Mouse (Mus musculus) embryonic facial prominence, embryonic 14.5 days (tissue): ENCODE results near the gene Hspb8. TPM values are rescaled to one million over a fixed set of nuclear protein-coding genes. Genes with fewer than 3 reads are reported as not detected.
"Not testable (repeated sequence)": the region's sequence is repeated elsewhere in the genome, so short reads cannot be mapped to it uniquely, and the experiment has no call there.

Source experiments
- ATAC-seq: fragments of 200-750 bp; cut with Nextera tagmentation; 2 replicates; pipeline ENCODE4 v1.8.0; 2017; ENCODE audit warnings: low read depth, moderate number of reproducible peaks, moderate TSS enrichment
- DNase-seq: peaks from one replicate; pipeline ENCODE4 v3.0.0-alpha.2; 2015; ENCODE audit warnings: low spot score
- H3K27ac ChIP-seq: fragments of 300-500 bp; sonication (generic); replicated peaks from 2 replicates; pipeline ENCODE4 v1.5.1; 2014; ENCODE audit warnings: low read depth, mild to moderate bottlenecking, low read length, moderate library complexity
- H3K27me3 ChIP-seq: fragments of 300-500 bp; sonication (generic); replicated peaks from 2 replicates; pipeline ENCODE4 v1.6.1; 2014; ENCODE audit warnings: low read length; ENCODE audit not compliant: control insufficient read depth, insufficient read depth
- H3K36me3 ChIP-seq: fragments of 300-500 bp; sonication (generic); 2 replicates; pipeline ENCODE4 v1.6.1; 2014; ENCODE audit warnings: low read length, mixed read lengths; ENCODE audit not compliant: control insufficient read depth, insufficient read depth
- H3K4me1 ChIP-seq: fragments of 300-500 bp; sonication (generic); 2 replicates; pipeline ENCODE4 v1.6.1; 2014; ENCODE audit warnings: antibody characterized with exemption, low read length; ENCODE audit not compliant: control insufficient read depth, insufficient read depth
- H3K4me2 ChIP-seq: fragments of 300-500 bp; sonication (generic); 2 replicates; pipeline ENCODE4 v1.6.1; 2014; ENCODE audit warnings: low read depth, mild to moderate bottlenecking, low read length, moderate library complexity, mixed read lengths
- H3K4me3 ChIP-seq: fragments of 300-500 bp; sonication (generic); 2 replicates; pipeline ENCODE4 v1.5.1; 2014; ENCODE audit warnings: low read depth, mild to moderate bottlenecking, low read length
- H3K9ac ChIP-seq: fragments of 300-500 bp; sonication (generic); 2 replicates; pipeline ENCODE4 v1.6.1; 2014; ENCODE audit warnings: low read depth, mild to moderate bottlenecking, low read length, moderate library complexity, mixed read lengths
- H3K9me3 ChIP-seq: fragments of 300-500 bp; sonication (generic); 2 replicates; pipeline ENCODE4 v1.6.1; 2016; ENCODE audit warnings: low read length; ENCODE audit not compliant: control insufficient read depth
- WGBS: fragments of 180-500 bp; shearing (Covaris S2); extraction: QIAGEN DNeasy Blood & Tissue Kit; methylation state at CpG from one replicate; pipeline ENCODE4 v1.1.7; 2014; 5-methylcytosine and 5-hydroxymethylcytosine counted together
- polyA plus RNA-seq: library from polyadenylated mRNA; unstranded; fragments of >200 nt; fragmentation: Nextera tagmentation; extraction: Ambion mirVana; gene quantifications from 2 replicates; pipeline ENCODE4 v1.2.1, GENCODE M21; 2014

Gene Hspb8
- polyA plus RNA-seq, 1 experiment from 2014 or later = 27.3 TPM

DNA sequence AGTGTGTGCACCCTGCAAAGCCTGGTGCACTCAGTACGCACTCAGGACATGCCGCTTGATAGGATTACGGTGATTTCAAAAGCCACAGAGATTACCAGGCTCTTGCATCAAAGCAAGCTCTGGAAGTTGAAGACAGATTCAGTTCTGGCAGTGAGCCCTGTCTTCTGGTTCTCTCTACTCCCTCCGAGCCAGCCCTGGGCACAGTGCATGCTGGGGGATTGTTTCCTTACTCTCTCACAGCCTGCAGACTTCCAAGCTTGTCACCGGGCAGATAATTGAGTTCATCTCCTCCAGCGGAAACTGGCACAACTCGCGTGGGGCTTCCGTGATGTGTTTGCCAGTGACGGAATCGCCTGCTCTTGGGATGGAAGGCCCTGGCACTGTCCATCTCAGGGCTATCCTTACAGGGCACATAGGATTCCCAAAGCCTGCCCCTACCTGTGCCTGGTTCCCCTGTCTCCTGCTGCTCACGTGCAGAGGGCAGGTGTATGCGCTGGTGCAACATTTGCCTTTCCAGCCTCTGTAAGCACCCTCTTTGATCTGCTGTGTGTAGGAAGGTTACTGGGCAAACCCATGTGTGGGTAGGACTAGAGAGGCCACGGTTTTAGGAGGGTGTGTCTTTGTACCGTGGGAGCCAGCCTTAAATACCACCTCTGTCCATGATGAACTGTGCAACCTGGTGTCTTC, 32.7 kb downstream of the Hspb8 start:
- Histone ChIP-seq H3K36me3 (no peaks in the 10 kb centered on the region), H3K4me1 (peaks cover 11% of the 10 kb centered on the region; the same call in 1 of the 2 replicates), H3K4me3 (no peak overlapping the region), H3K4me2 (peak overlapping the region; percentile 20; the same call in 1 of the 2 replicates), H3K27me3 (no peaks in the 10 kb centered on the region), H3K9me3 (no peaks in the 10 kb centered on the region), H3K9ac (no peak overlapping the region), H3K27ac (no peak overlapping the region)
- peak; percentile 87 for ATAC-seq
- WGBS = 53% methylated on average over 15 of the region's 15 CpGs
- DNase-seq = peak; percentile 92

DNA sequence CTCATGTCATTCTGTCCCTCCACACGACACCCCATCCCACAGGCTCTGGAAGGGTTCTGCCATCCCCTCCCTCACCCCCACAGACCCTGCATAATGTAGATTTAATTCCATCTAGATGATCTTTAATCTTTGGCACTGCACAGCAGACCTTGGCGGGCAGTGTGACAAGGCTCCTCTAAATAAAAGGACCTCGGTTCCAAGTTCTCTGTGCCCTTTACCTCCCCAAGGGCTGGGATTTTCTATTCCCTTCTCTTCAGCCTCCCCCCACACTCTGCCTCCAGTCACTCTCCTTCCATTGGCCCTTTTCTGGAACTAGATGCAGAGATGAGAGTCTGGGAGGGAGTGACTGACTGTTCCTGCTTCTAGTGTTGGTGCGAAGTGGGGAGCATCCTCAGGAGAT, 33.3 kb downstream of the Hspb8 start:
- Histone ChIP-seq H3K4me2 (no peak overlapping the region), H3K36me3 (no peaks in the 10 kb centered on the region), H3K27me3 (no peaks in the 10 kb centered on the region), H3K9ac (no peak overlapping the region), H3K9me3 (no peaks in the 10 kb centered on the region), H3K4me3 (no peak overlapping the region), H3K27ac (no peak overlapping the region), H3K4me1 (peaks cover 11% of the 10 kb centered on the region; the same call in 1 of the 2 replicates)
- WGBS = 81% methylated on average over 4 of the region's 4 CpGs
- ATAC-seq = no peak
- DNase-seq = no peak

DNA sequence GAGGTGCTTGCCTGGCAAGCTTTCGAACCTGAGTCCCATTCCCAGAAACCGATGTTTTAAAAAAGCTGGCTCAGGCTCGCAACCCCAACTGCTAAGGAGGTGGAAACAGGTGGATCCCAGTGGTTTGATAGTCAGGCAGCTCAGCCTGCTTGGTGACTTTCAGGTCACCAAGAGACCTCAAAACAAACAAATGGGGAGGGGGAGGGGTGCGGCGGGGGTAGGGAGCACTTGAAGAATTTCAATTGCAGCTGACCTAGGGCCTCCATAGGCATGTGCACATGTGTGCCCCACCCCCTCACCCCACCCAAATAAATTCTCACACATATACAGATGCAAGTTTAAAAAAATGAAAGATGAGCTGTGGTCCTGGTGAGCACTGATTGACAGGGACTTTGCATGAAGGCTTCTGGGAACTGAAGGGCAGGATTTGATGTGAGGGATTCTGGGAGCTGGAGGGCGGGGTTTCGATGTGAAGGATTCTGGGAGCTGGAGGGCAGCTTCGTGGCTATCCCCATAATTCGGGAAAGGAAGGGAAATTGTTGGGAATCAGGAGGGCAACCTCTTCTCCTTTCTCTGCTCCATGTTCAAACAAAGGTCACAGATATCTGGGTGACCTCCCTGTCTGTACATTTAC, 35.2 kb downstream of the Hspb8 start:
- no peaks in the 10 kb centered on the region for H3K9me3 ChIP-seq
- ATAC-seq (peak; percentile 54), DNase-seq (peak; percentile 25)
- no peak overlapping the region for H3K27ac ChIP-seq
- 75% methylated on average over 9 of the region's 9 CpGs for WGBS
- no peak overlapping the region for H3K4me3 ChIP-seq
- H3K4me2 ChIP-seq = no peak overlapping the region
- peaks cover 11% of the 10 kb centered on the region; the same call in 1 of the 2 replicates for H3K4me1 ChIP-seq
- H3K9ac ChIP-seq = no peak overlapping the region
- H3K36me3 ChIP-seq = no peaks in the 10 kb centered on the region
- H3K27me3 ChIP-seq = no peaks in the 10 kb centered on the region

DNA sequence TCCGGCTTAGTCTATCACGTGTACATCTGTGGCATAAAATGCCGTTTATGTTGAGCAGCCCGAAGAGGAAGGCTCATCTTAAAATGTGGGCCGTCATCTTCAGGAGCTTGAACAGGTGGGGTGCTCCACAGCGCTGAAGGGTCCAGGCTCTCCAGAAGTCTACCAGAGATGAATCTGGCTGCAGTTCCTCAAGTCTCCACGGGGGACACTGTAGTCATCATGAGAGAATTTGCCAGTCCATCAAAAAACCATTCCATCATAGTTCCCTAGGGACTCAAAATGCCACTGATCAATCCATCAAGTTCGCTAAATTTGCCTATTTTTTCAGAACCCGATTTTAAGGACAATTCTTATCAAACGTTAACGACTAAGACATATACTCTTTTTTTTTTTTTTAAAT, 36.6 kb downstream of the Hspb8 start:
- Histone ChIP-seq H3K36me3 (no peaks in the 10 kb centered on the region), H3K9me3 (no peaks in the 10 kb centered on the region), H3K27me3 (no peaks in the 10 kb centered on the region), H3K27ac (no peak overlapping the region), H3K4me3 (no peak overlapping the region), H3K9ac (no peak overlapping the region), H3K4me2 (no peak overlapping the region), H3K4me1 (peaks cover 11% of the 10 kb centered on the region; the same call in 1 of the 2 replicates)
- 46% methylated on average over 11 of the region's 11 CpGs for WGBS
- peak; percentile 45 for DNase-seq
- ATAC-seq = no peak

DNA sequence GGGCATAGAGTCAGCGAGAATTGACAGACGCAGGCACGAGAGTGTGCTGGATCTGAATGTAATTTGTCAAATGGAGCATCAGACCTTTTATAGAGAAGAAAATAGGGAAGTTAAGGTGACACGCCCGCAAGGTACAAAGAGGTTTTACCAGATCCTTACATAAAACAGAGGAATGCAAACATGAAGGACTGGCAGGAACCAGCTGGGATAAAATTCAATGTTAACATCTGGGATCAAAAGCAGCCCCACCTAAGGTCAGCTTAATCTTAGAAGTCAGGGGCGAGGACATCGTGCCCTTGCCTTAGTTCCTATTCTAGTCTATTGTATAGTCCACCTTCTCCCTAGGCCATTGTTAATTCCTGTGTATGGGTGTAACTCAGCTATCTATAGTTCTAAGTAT, 40.0 kb downstream of the Hspb8 start:
- not testable (repeated sequence) for H3K9ac ChIP-seq, H3K27ac ChIP-seq, ATAC-seq, H3K27me3 ChIP-seq, DNase-seq, H3K36me3 ChIP-seq, H3K4me2 ChIP-seq, H3K4me1 ChIP-seq, H3K4me3 ChIP-seq, H3K9me3 ChIP-seq
- 88% methylated on average over 7 of the region's 7 CpGs for WGBS

DNA sequence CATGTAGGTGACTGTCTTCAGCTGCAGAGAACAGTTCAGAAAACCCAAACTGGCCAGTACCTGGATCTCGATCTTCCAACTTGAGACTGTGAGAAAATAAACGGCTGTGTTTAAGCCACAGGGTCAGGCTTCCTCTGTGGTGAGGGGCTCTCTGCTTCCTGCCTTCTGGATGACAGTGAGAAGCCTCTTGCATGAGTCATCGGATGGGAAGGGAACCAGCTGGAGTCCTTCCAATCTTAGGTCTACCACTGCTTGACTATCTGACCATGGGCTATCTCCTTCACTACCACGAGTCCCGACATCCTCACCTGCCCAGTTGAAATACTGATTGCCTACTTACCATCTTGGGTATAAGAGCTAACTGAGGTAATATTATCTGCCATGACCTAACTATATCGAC, 40.9 kb downstream of the Hspb8 start:
- Histone ChIP-seq H3K4me1 (0 out of 2 replicates have a peak, but pooled peaks cover 5% of the 10 kb centered on the region), H3K4me2 (no peak overlapping the region), H3K27ac (no peak overlapping the region), H3K9ac (no peak overlapping the region), H3K9me3 (no peaks in the 10 kb centered on the region), H3K36me3 (no peaks in the 10 kb centered on the region), H3K4me3 (no peak overlapping the region), H3K27me3 (no peaks in the 10 kb centered on the region)
- ATAC-seq = no peak
- WGBS = 88% methylated on average over 6 of the region's 6 CpGs
- DNase-seq = no peak

DNA sequence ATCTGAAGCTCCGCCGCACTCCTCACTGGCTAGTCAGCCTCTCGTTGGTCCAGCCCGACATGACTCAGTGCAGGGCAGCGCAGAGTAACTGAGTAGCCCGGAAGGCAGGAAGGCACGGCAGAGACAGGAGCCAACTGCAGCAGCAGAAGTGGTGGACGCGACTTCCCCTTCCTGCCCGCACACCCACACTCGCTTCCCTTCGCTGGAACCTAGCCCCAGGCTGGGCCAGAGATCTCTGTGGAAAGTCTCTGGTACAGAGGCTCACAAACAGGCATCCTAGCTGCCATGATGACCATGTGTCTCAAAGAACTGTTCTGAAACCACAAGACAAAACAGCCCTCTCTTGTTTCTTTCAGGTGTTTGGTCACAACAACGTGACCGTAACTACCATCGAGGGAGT, 41.4 kb downstream of the Hspb8 start:
- DNase-seq (no peak), ATAC-seq (no peak)
- Histone ChIP-seq H3K27me3 (no peaks in the 10 kb centered on the region), H3K9ac (no peak overlapping the region), H3K9me3 (no peaks in the 10 kb centered on the region), H3K4me1 (0 out of 2 replicates have a peak, but pooled peaks cover 5% of the 10 kb centered on the region), H3K4me3 (no peak overlapping the region), H3K4me2 (no peak overlapping the region), H3K27ac (no peak overlapping the region), H3K36me3 (no peaks in the 10 kb centered on the region)
- WGBS = 83% methylated on average over 15 of the region's 15 CpGs

DNA sequence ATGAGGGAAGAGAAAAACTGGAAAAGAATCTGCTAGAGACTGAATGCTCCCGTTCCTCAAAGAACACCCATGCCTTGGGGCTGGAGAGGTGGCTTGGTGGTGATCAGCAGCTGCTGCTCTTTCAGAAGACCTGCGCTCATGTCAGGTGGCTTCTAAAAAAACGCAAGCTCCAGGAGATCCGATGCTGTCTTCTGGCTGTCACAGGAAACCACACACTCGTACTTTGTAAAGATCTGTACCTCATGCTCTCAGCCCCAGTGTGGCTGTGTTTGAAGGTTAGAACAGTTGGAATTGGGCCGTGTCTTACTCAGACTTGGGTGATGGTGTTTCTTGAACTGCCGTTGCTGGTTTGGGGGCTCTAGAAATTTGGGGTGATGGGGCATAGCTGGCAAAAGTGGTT, 42.3 kb downstream of the Hspb8 start:
- no peak overlapping the region for H3K4me3 ChIP-seq
- ATAC-seq (no peak), DNase-seq (no peak)
- no peaks in the 10 kb centered on the region for H3K27me3 ChIP-seq
- no peak overlapping the region for H3K9ac ChIP-seq
- 0 out of 2 replicates have a peak, but pooled peaks cover 5% of the 10 kb centered on the region for H3K4me1 ChIP-seq
- no peaks in the 10 kb centered on the region for H3K9me3 ChIP-seq
- 78% methylated on average over 7 of the region's 7 CpGs for WGBS
- no peak overlapping the region for H3K4me2 ChIP-seq
- no peaks in the 10 kb centered on the region for H3K36me3 ChIP-seq
- H3K27ac ChIP-seq = no peak overlapping the region; the same call in 1 of the 2 replicates
